Mouse (Mus musculus) embryonic facial prominence, embryonic 15.5 days (tissue): Measurements from ENCODE around the gene Ap2s1. TPM values are rescaled to one million over a fixed set of nuclear protein-coding genes. Genes with fewer than 3 reads are reported as not detected.

Experiments used
- ATAC-seq: fragments of 200-750 bp; cut with Nextera tagmentation; 2 replicates; pipeline ENCODE4 v1.8.0; 2017; ENCODE audit warnings: low read depth, moderate TSS enrichment; ENCODE audit not compliant: insufficient number of reproducible peaks, low FRiP score, low TSS enrichment
- H3K27ac ChIP-seq: fragments of 300-500 bp; sonication (generic); replicated peaks from 2 replicates; pipeline ENCODE4 v1.5.1; 2015; ENCODE audit warnings: mild to moderate bottlenecking, inconsistent platforms
- H3K27me3 ChIP-seq: fragments of 300-500 bp; sonication (generic); 2 replicates; pipeline ENCODE4 v1.6.1; 2015; ENCODE audit warnings: inconsistent platforms
- H3K36me3 ChIP-seq: fragments of 300-500 bp; sonication (generic); 2 replicates; pipeline ENCODE4 v1.6.1; 2015; ENCODE audit warnings: mild to moderate bottlenecking, inconsistent platforms
- H3K4me1 ChIP-seq: fragments of 300-500 bp; sonication (generic); 2 replicates; pipeline ENCODE4 v1.6.1; 2015; ENCODE audit warnings: inconsistent platforms
- H3K4me2 ChIP-seq: fragments of 300-500 bp; sonication (generic); replicated peaks from 2 replicates; pipeline ENCODE4 v1.6.1; 2015; ENCODE audit warnings: mild to moderate bottlenecking, inconsistent platforms
- H3K4me3 ChIP-seq: fragments of 300-500 bp; sonication (generic); replicated peaks from 2 replicates; pipeline ENCODE4 v1.5.1; 2015; ENCODE audit warnings: mild to moderate bottlenecking, inconsistent platforms
- H3K9ac ChIP-seq: fragments of 300-500 bp; sonication (generic); 2 replicates; pipeline ENCODE4 v1.6.1; 2015; ENCODE audit warnings: inconsistent platforms
- H3K9me3 ChIP-seq: fragments of 300-500 bp; sonication (generic); replicated peaks from 2 replicates; pipeline ENCODE4 v1.6.1; 2016; ENCODE audit warnings: inconsistent platforms
- WGBS: fragments of 180-500 bp; shearing (Covaris S2); methylation state at CpG from one replicate; pipeline ENCODE4 v1.1.7; 2015; 5-methylcytosine and 5-hydroxymethylcytosine counted together
- polyA plus RNA-seq: library from polyadenylated mRNA; unstranded; fragments of >200 nt; fragmentation: Nextera tagmentation; extraction: Ambion mirVana; gene quantifications from 2 replicates; pipeline ENCODE4 v1.2.1, GENCODE M21; 2015

The Ap2s1 gene
- polyA plus RNA-seq, 1 experiment from 2014 or later = 273 TPM

DNA sequence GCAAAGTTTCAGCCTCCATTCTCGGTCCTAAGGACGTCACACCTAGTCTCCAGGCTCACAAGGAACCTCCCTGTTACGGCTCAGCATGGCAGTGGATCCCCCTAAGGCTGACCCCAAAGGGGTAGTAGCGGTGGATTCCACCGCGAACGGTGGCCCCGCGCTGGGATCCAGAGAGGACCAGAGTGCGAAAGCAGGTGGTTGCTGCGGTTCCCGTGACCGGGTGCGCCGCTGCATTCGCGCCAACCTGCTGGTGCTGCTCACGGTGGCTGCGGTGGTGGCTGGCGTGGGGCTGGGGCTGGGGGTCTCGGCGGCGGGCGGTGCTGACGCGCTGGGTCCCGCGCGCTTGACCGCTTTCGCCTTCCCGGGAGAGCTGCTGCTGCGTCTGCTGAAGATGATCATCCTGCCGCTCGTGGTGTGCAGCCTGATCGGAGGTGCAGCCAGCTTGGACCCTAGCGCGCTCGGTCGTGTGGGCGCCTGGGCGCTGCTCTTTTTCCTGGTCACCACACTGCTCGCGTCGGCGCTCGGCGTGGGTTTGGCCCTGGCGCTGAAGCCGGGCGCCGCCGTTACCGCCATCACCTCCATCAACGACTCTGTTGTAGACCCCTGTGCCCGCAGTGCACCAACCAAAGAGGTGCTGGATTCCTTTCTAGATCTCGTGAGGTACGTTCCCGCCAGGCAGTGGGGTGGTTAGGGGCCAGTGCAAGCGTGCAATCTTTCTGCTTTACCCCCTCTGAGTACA lies 43.8 kb downstream of the Ap2s1 start:
- Histone ChIP-seq H3K4me3 (peak overlapping the region; percentile 62), H3K4me1 (peaks cover 35% of the 10 kb centered on the region), H3K27ac (no peak overlapping the region; the same call in 1 of the 2 replicates), H3K27me3 (no peaks in the 10 kb centered on the region), H3K36me3 (no peaks in the 10 kb centered on the region), H3K9ac (peak overlapping the region; percentile 51), H3K4me2 (peak overlapping the region; percentile 99), H3K9me3 (no peaks in the 10 kb centered on the region)
- no peak for ATAC-seq
- WGBS = under 1% methylated on average over 60 of the region's 60 CpGs

GRCm38 (mm10) chr7:16782555-16783125 lies 44.4 kb downstream of the Ap2s1 start:
- Histone ChIP-seq H3K9ac (peak overlapping the region; percentile 51), H3K36me3 (0 out of 2 replicates have a peak, but pooled peaks cover under 1% of the 10 kb centered on the region), H3K27me3 (no peaks in the 10 kb centered on the region), H3K4me1 (peaks cover 35% of the 10 kb centered on the region), H3K4me2 (peak overlapping the region; percentile 99), H3K27ac (no peak overlapping the region), H3K9me3 (no peaks in the 10 kb centered on the region), H3K4me3 (peak overlapping the region; percentile 62)
- ATAC-seq = no peak
- 5% methylated on average over 11 of the region's 11 CpGs for WGBS

DNA sequence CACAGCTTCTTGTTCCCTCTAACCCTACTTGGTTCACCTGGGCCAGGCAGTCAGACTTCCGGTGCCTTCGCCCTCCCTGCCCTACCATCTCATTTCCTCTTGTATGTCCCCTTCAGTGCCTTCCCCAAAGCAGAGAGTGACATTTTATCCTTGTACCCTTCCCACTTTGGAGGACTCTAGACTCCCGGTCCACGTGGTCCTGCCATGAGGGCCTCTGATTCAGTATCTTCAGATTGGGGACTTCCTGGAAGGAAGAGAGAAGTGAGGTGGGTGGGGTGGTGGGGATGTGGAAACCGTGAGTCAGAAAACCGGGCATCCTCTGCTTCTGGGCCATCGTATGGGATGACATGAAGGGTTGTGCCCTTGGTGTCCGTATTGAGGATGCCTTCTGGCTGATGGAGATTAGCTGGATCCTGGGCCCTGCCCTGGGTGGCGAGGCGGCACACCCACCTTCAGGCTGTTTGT lies 45.0 kb downstream of the Ap2s1 start:
- Histone ChIP-seq H3K27me3 (no peaks in the 10 kb centered on the region), H3K4me1 (peaks cover 35% of the 10 kb centered on the region), H3K27ac (no peak overlapping the region), H3K4me3 (peak overlapping the region; percentile 62), H3K9ac (no peak overlapping the region), H3K36me3 (0 out of 2 replicates have a peak, but pooled peaks cover 7% of the 10 kb centered on the region), H3K4me2 (peak overlapping the region; percentile 99), H3K9me3 (no peaks in the 10 kb centered on the region)
- no peak for ATAC-seq
- 23% methylated on average over 10 of the region's 10 CpGs for WGBS

- Histone ChIP-seq H3K9me3 (no peaks in the 10 kb centered on the region), H3K36me3 (0 out of 2 replicates have a peak, but pooled peaks cover 7% of the 10 kb centered on the region), H3K4me3 (peak overlapping the region; percentile 62), H3K4me2 (peak overlapping the region; percentile 99), H3K9ac (no peak overlapping the region), H3K27me3 (no peaks in the 10 kb centered on the region), H3K27ac (no peak overlapping the region), H3K4me1 (peaks cover 35% of the 10 kb centered on the region)
- 32% methylated on average over 17 of the region's 17 CpGs for WGBS
- ATAC-seq = no peak
Observed at GRCm38 (mm10) chr7:16783758-16784415, 45.7 kb downstream of the Ap2s1 start.

DNA sequence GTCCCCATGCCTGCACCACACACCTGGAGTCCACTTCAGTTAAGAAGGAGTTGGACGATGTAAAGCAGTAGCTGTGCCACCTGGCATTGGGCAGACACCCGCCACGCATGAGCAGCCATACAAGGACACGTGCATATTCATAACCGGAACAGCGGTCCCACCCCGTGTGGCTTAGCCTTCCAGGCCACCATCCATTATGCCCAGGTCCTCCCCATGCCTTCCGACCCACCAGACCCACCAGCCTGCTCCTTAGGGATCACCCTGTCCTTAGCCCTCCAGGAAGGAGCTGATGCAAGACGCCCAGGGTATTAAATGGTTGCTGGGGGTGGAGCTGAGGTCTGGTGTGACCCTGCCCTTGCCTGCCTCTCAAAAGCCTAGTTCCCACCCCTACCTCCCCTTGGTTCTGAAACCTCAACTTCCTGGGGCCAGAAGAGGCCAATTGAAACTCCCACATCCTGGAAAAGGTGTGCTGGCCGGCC lies 46.3 kb downstream of the Ap2s1 start:
- Histone ChIP-seq H3K4me1 (peaks cover 35% of the 10 kb centered on the region), H3K9me3 (no peaks in the 10 kb centered on the region), H3K27ac (no peak overlapping the region), H3K36me3 (0 out of 2 replicates have a peak, but pooled peaks cover 7% of the 10 kb centered on the region), H3K27me3 (no peaks in the 10 kb centered on the region), H3K9ac (no peak overlapping the region), H3K4me3 (no peak overlapping the region), H3K4me2 (no peak overlapping the region)
- 78% methylated on average over 10 of the region's 10 CpGs for WGBS
- no peak for ATAC-seq

DNA sequence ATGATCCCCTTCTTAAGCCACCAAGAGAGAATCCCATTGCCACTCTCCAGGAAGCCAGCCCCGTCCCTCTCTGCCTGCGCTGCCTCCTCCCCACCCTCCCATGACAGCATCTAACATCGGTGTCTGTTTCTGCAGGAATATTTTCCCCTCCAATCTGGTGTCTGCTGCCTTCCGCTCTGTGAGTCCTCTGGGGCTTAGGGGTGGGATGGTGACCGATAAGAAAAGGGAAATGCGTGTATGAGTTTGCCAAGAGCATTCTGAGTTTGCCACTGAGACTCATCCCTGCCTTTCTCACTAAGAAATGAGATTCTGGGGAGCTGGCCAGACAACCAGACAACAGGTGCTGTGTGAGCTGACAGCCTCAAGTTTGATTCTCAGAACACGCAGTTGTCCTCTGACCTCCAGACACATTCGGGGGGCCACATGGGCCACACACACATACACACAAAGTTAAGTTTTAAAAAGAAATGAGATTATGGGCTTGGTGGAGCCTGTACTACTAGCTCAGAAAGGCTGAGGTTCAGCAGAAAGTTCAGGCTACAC lies 47.4 kb downstream of the Ap2s1 start:
- no peak for ATAC-seq
- Histone ChIP-seq H3K4me3 (no peak overlapping the region), H3K4me1 (peaks cover 35% of the 10 kb centered on the region), H3K9me3 (no peaks in the 10 kb centered on the region), H3K27me3 (no peaks in the 10 kb centered on the region), H3K4me2 (no peak overlapping the region), H3K9ac (no peak overlapping the region), H3K27ac (no peak overlapping the region), H3K36me3 (0 out of 2 replicates have a peak, but pooled peaks cover 7% of the 10 kb centered on the region)
- 85% methylated on average over 8 of the region's 8 CpGs for WGBS

DNA sequence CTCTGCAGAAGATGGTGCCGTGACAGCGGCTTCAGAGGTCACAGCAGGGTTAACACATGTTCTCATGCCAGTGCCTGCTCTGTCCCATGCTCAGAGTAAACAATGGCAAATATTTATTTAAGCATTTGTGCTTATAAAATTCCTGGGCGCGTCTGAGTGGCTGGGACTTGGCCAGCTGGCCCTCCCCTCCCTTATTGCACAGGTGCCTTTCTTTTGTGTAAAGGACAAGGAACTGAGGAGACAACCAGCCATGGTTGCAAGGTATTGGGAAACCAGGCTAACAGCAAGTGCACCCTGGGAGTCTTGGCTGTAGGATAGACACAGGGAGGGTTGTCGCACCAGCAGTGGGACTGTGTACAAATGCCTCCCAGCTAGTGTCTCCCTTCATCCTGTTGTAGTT lies 54.1 kb downstream of the Ap2s1 start:
- no peaks in the 10 kb centered on the region for H3K9me3 ChIP-seq
- peaks cover 14% of the 10 kb centered on the region; the same call in 1 of the 2 replicates for H3K36me3 ChIP-seq
- H3K4me2 ChIP-seq = no peak overlapping the region
- H3K4me3 ChIP-seq = no peak overlapping the region
- peak; percentile 27; the same call in 1 of the 2 replicates for ATAC-seq
- H3K27me3 ChIP-seq = no peaks in the 10 kb centered on the region
- H3K27ac ChIP-seq = no peak overlapping the region
- 56% methylated on average over 5 of the region's 5 CpGs for WGBS
- no peaks in the 10 kb centered on the region for H3K4me1 ChIP-seq
- H3K9ac ChIP-seq = no peak overlapping the region

DNA sequence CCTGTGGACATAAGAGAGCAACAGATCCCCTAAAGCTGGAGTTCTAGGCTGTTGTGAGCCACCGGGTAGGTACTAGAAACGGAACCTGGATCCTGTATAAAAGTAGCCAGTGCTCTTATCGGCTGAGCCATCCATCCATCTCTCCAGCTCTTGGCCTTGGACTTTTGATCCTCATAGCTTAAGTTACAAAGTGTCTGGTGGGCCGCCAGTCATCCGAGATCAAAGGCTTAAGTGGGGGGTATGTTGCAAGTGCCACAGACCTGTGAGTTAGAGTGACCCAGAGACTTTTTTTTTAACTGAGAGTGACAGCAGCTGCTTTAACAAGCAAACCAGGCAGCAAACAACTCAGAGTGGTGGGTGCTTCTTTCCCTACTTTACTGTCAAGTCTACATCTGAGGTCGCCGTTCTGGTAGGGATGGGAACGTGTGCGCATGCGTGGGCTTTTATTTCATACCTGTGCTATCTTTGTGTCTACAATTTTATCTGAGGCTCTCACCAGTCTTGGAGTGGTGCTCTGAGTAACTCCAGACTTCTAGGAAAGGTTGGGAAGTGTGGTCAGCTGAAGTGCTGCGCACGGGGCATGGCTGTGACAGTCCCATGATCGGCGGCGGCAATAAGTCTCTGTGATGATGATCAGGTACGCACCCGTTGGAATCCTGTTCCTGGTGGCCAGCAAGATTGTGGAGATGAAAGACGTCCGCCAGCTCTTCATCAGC lies 55.0 kb downstream of the Ap2s1 start:
- ATAC-seq = no peak
- WGBS = 86% methylated on average over 19 of the region's 19 CpGs
- no peak overlapping the region for H3K9ac ChIP-seq
- H3K27ac ChIP-seq = no peak overlapping the region
- no peaks in the 10 kb centered on the region for H3K4me1 ChIP-seq
- H3K36me3 ChIP-seq = peaks cover 16% of the 10 kb centered on the region; the same call in 1 of the 2 replicates
- H3K4me3 ChIP-seq = no peak overlapping the region
- no peaks in the 10 kb centered on the region for H3K9me3 ChIP-seq
- H3K27me3 ChIP-seq = no peaks in the 10 kb centered on the region
- no peak overlapping the region for H3K4me2 ChIP-seq

GRCm38 (mm10) chr7:16794886-16795285 lies 56.7 kb downstream of the Ap2s1 start:
- no peaks in the 10 kb centered on the region for H3K9me3 ChIP-seq
- no peaks in the 10 kb centered on the region for H3K27me3 ChIP-seq
- no peak overlapping the region for H3K4me3 ChIP-seq
- peaks cover 17% of the 10 kb centered on the region; the same call in 1 of the 2 replicates for H3K36me3 ChIP-seq
- ATAC-seq = no peak
- no peaks in the 10 kb centered on the region for H3K4me1 ChIP-seq
- no peak overlapping the region for H3K9ac ChIP-seq
- H3K27ac ChIP-seq = no peak overlapping the region
- WGBS = 80% methylated on average over 5 of the region's 5 CpGs
- H3K4me2 ChIP-seq = no peak overlapping the region
